Mouse (Mus musculus) heart, embryonic 16.5 days (tissue): ENCODE results near the gene Nexn. TPM values are rescaled to one million over a fixed set of nuclear protein-coding genes. Genes with fewer than 3 reads are reported as not detected.
A peak's percentile ranks its signal among the peaks of the same experiment; 100 is the strongest.
"Not testable (repeated sequence)": the region's sequence is repeated elsewhere in the genome, so short reads cannot be mapped to it uniquely, and the experiment has no call there.

Source experiments
- ATAC-seq: fragments of 200-750 bp; cut with Nextera tagmentation; replicated peaks from 2 replicates; pipeline ENCODE4 v1.8.0; 2017; ENCODE audit warnings: moderate number of reproducible peaks; ENCODE audit not compliant: insufficient read depth, low FRiP score; ENCODE audit errors: extremely low read depth
- H3K27ac ChIP-seq: fragments of 300-500 bp; sonication (generic); 2 replicates; pipeline ENCODE4 v1.5.1; 2014; ENCODE audit warnings: mild to moderate bottlenecking, low read length, control low read depth, moderate library complexity
- H3K27me3 ChIP-seq: fragments of 300-500 bp; sonication (generic); 2 replicates; pipeline ENCODE4 v1.6.1; 2014; ENCODE audit warnings: low read length, mixed read lengths; ENCODE audit not compliant: control insufficient read depth, insufficient read depth
- H3K36me3 ChIP-seq: fragments of 300-500 bp; sonication (generic); 2 replicates; pipeline ENCODE4 v1.6.1; 2014; ENCODE audit not compliant: control insufficient read depth, insufficient read depth
- H3K4me1 ChIP-seq: fragments of 300-500 bp; sonication (generic); 2 replicates; pipeline ENCODE4 v1.6.1; 2014; ENCODE audit warnings: low read length, mixed read lengths; ENCODE audit not compliant: control insufficient read depth, insufficient read depth
- H3K4me2 ChIP-seq: fragments of 300-500 bp; sonication (generic); 2 replicates; pipeline ENCODE4 v1.6.1; 2014; ENCODE audit warnings: low read depth, mild to moderate bottlenecking, control low read depth, low read length
- H3K4me3 ChIP-seq: fragments of 300-500 bp; sonication (generic); 2 replicates; pipeline ENCODE4 v1.5.1; 2014; ENCODE audit warnings: mild to moderate bottlenecking, control low read depth, low read length
- H3K9ac ChIP-seq: fragments of 300-500 bp; sonication (generic); 2 replicates; pipeline ENCODE4 v1.6.1; 2014; ENCODE audit warnings: low read length, control low read depth
- H3K9me3 ChIP-seq: fragments of 300-500 bp; sonication (generic); replicated peaks from 2 replicates; pipeline ENCODE4 v1.6.1; 2016; ENCODE audit warnings: low read length; ENCODE audit not compliant: control insufficient read depth
- WGBS: fragments of 180-500 bp; shearing (Covaris S2); extraction: QIAGEN DNeasy Blood & Tissue Kit; methylation state at CpG from one replicate; pipeline ENCODE4 v1.1.7; 2014; 5-methylcytosine and 5-hydroxymethylcytosine counted together
- polyA plus RNA-seq: library from polyadenylated mRNA; unstranded; fragments of >200 nt; fragmentation: Nextera tagmentation; extraction: Ambion mirVana; gene quantifications from 2 replicates; pipeline ENCODE4 v1.2.1, GENCODE M21; 2015

Gene Nexn
- polyA plus RNA-seq, 1 experiment from 2014 or later, result 231 TPM

GRCm38 (mm10) chr3:152260362-152260761, 5.8 kb downstream of the Nexn start:
- Histone ChIP-seq H3K27ac (peak overlapping the region; percentile 81), H3K9me3 (no peaks in the 10 kb centered on the region), H3K36me3 (no peaks in the 10 kb centered on the region), H3K27me3 (no peaks in the 10 kb centered on the region), H3K4me2 (peak overlapping the region; percentile 77), H3K9ac (peak overlapping the region; percentile 69), H3K4me1 (peaks cover 36% of the 10 kb centered on the region), H3K4me3 (peak overlapping the region; percentile 29)
- ATAC-seq, result no peak
- 63% methylated on average over 1 of the region's 1 CpGs for WGBS

- H3K4me3 ChIP-seq, result peak overlapping the region; percentile 29
- peak; percentile 50 for ATAC-seq
- WGBS, result 22% methylated on average over 7 of the region's 9 CpGs
- H3K27me3 ChIP-seq, H3K36me3 ChIP-seq, H3K9me3 ChIP-seq: not testable (repeated sequence)
- H3K9ac ChIP-seq, result peak overlapping the region; percentile 69
- peak overlapping the region; percentile 81 for H3K27ac ChIP-seq
- peaks cover 36% of the 10 kb centered on the region for H3K4me1 ChIP-seq
- peak overlapping the region; percentile 77 for H3K4me2 ChIP-seq
Measured at GRCm38 (mm10) chr3:152259409-152259808, 6.7 kb downstream of the Nexn start.

- ATAC-seq, result no peak
- 80% methylated on average over 3 of the region's 3 CpGs for WGBS
- Histone ChIP-seq H3K9ac (0 out of 2 replicates have a peak overlapping the region, but pooled peaks have one; percentile 5), H3K9me3 (no peaks in the 10 kb centered on the region), H3K4me1 (peaks cover 36% of the 10 kb centered on the region), H3K27ac (no peak overlapping the region), H3K27me3 (no peaks in the 10 kb centered on the region), H3K4me2 (peak overlapping the region; percentile 18; the same call in 1 of the 2 replicates), H3K4me3 (no peak overlapping the region), H3K36me3 (peaks cover 10% of the 10 kb centered on the region)
Measured at GRCm38 (mm10) chr3:152257528-152257927, 8.6 kb downstream of the Nexn start.

GRCm38 (mm10) chr3:152250487-152250886, 15.7 kb downstream of the Nexn start:
- WGBS, result 66% methylated on average over 1 of the region's 1 CpGs
- ATAC-seq, result no peak
- H3K4me3 ChIP-seq, result no peak overlapping the region

GRCm38 (mm10) chr3:152247708-152248107, 18.4 kb downstream of the Nexn start:
- H3K27me3 ChIP-seq, result no peaks in the 10 kb centered on the region
- H3K36me3 ChIP-seq, result peaks cover 37% of the 10 kb centered on the region
- no peaks in the 10 kb centered on the region for H3K4me1 ChIP-seq
- no peak overlapping the region for H3K27ac ChIP-seq
- H3K9me3 ChIP-seq, result no peaks in the 10 kb centered on the region
- no peak for ATAC-seq
- 85% methylated on average over 12 of the region's 12 CpGs for WGBS
- H3K9ac ChIP-seq, result no peak overlapping the region
- H3K4me3 ChIP-seq, result no peak overlapping the region
- no peak overlapping the region for H3K4me2 ChIP-seq

More at GRCm38 (mm10) chr3:152250487-152250886, 15.7 kb downstream of the Nexn start:
- H3K36me3 ChIP-seq, result peaks cover 34% of the 10 kb centered on the region
- no peaks in the 10 kb centered on the region for H3K4me1 ChIP-seq
- no peak overlapping the region for H3K27ac ChIP-seq
- H3K9me3 ChIP-seq, result no peaks in the 10 kb centered on the region
- H3K4me2 ChIP-seq, result no peak overlapping the region
- H3K27me3 ChIP-seq, result no peaks in the 10 kb centered on the region
- H3K9ac ChIP-seq, result no peak overlapping the region

- WGBS, result 61% methylated on average over 5 of the region's 5 CpGs
- H3K27me3 ChIP-seq, result no peaks in the 10 kb centered on the region
- no peak overlapping the region for H3K9ac ChIP-seq
- 0 out of 2 replicates have a peak overlapping the region, but pooled peaks have one; percentile 18 for H3K27ac ChIP-seq
- no peak overlapping the region for H3K4me3 ChIP-seq
- H3K9me3 ChIP-seq, result no peaks in the 10 kb centered on the region
- no peaks in the 10 kb centered on the region for H3K4me1 ChIP-seq
- no peak overlapping the region for H3K4me2 ChIP-seq
- H3K36me3 ChIP-seq, result peaks cover 45% of the 10 kb centered on the region
- no peak for ATAC-seq
Measured at GRCm38 (mm10) chr3:152245273-152245910, 20.8 kb downstream of the Nexn start.

- Histone ChIP-seq H3K9me3 (no peaks in the 10 kb centered on the region), H3K4me1 (no peaks in the 10 kb centered on the region), H3K36me3 (peaks cover 47% of the 10 kb centered on the region), H3K4me2 (no peak overlapping the region), H3K27me3 (no peaks in the 10 kb centered on the region), H3K9ac (no peak overlapping the region), H3K4me3 (no peak overlapping the region), H3K27ac (no peak overlapping the region)
- ATAC-seq, result no peak
- WGBS, result 72% methylated on average over 4 of the region's 4 CpGs
Measured at GRCm38 (mm10) chr3:152243304-152243703, 22.8 kb downstream of the Nexn start.

GRCm38 (mm10) chr3:152241098-152241497, 25.1 kb downstream of the Nexn start:
- Histone ChIP-seq H3K9me3 (no peaks in the 10 kb centered on the region), H3K4me1 (no peaks in the 10 kb centered on the region), H3K27ac (no peak overlapping the region), H3K4me3 (no peak overlapping the region), H3K27me3 (no peaks in the 10 kb centered on the region), H3K36me3 (peaks cover 45% of the 10 kb centered on the region), H3K4me2 (no peak overlapping the region), H3K9ac (no peak overlapping the region)
- 84% methylated on average over 3 of the region's 3 CpGs for WGBS
- no peak for ATAC-seq

- no peaks in the 10 kb centered on the region for H3K4me1 ChIP-seq
- H3K36me3 ChIP-seq, result peaks cover 42% of the 10 kb centered on the region
- ATAC-seq, result no peak
Measured at GRCm38 (mm10) chr3:152239592-152239991, 26.6 kb downstream of the Nexn start.

More at GRCm38 (mm10) chr3:152239592-152239991, 26.6 kb downstream of the Nexn start:
- Histone ChIP-seq H3K9ac (no peak overlapping the region), H3K9me3 (no peaks in the 10 kb centered on the region), H3K27me3 (no peaks in the 10 kb centered on the region), H3K27ac (no peak overlapping the region), H3K4me2 (no peak overlapping the region), H3K4me3 (no peak overlapping the region)
- WGBS, result 86% methylated on average over 1 of the region's 1 CpGs
